Mouse (Mus musculus): ENCODE measurements around the gene Usp20. TPM values are rescaled to one million over a fixed set of nuclear protein-coding genes. Genes with fewer than 3 reads are reported as not detected.

The Usp20 gene
- total and polyA plus RNA-seq, 3 experiments = 3.4 to 13.8 (median 12.0) TPM

- H3K9me3 ChIP-seq (replicated peaks; ENCODE audit: low read length) = no peaks in the 10 kb centered on the region
- H3K4me1 ChIP-seq (ENCODE audit: control insufficient read depth in 1 of 2, insufficient read depth in 2 of 2) = peaks cover 3 to 19% of the 10 kb centered on the region in 2 experiments
- TF ChIP-seq HCFC1 (IDR thresholded peaks at IDR 0.05; ENCODE audit: low read depth, low read length) (no peak), CHD2 (IDR thresholded peaks at IDR 0.05; ENCODE audit: low read length) (no peak), PAX5 (IDR thresholded peaks at IDR 0.05; ENCODE audit: low read length) (no peak), RCOR1 (conservative IDR thresholded peaks at IDR 0.05; ENCODE audit: low read depth, low read length) (no peak), USF2 (conservative IDR thresholded peaks at IDR 0.05; ENCODE audit: low read depth, low read length) (no peak), ZC3H11A (IDR thresholded peaks at IDR 0.05; ENCODE audit: low read depth, low read length) (no peak), RAD21 (IDR thresholded peaks at IDR 0.05; ENCODE audit: low read depth, low read length) (no peak)
- H3K36me3 ChIP-seq (replicated peaks in 1 of 2; ENCODE audit: control insufficient read depth in 1 of 2, insufficient read depth in 1 of 2, low read length in 1 of 2) = peaks cover 46 to 66% of the 10 kb centered on the region in 2 experiments
- H3K27me3 ChIP-seq (replicated peaks) = no peaks in the 10 kb centered on the region
- dilution Hi-C loops (cut with MboI; ENCODE audit: extremely low pct_ligation_motif_present, extremely low pct_unique_long_range_greater_than_20kb, low sequenced_read_pairs) = no loop called here
- no peak overlapping the region for H3K9ac ChIP-seq (ENCODE audit: insufficient read depth, low read depth)
- no peak overlapping the region for H3K27ac ChIP-seq (ENCODE audit: insufficient read depth, low read depth)
- H3K4me2 ChIP-seq (ENCODE audit: insufficient read depth, low read depth, poor library complexity, severe bottlenecking) = no peak overlapping the region
- H3K79me2 ChIP-seq (replicated peaks; ENCODE audit: control insufficient read depth, extremely low read depth, insufficient read depth, poor library complexity, severe bottlenecking) = peaks cover 19% of the 10 kb centered on the region
- in situ Hi-C loops (cut with MboI; ENCODE audit: low pct_ligation_motif_present, low pct_unique_long_range_greater_than_20kb, low sequenced_read_pairs) = no loop called here
- no peak overlapping the region for H3K4me3 ChIP-seq (replicated peaks in 1 of 3; ENCODE audit: low read depth in 2 of 3, low read length in 2 of 3, poor library complexity in 1 of 3)
- no peak for DNase-seq (ENCODE audit: extremely low read depth)
Measured at GRCm38 (mm10) chr2:30965627-30966026, 16.5 kb upstream of the Usp20 start.

DNA sequence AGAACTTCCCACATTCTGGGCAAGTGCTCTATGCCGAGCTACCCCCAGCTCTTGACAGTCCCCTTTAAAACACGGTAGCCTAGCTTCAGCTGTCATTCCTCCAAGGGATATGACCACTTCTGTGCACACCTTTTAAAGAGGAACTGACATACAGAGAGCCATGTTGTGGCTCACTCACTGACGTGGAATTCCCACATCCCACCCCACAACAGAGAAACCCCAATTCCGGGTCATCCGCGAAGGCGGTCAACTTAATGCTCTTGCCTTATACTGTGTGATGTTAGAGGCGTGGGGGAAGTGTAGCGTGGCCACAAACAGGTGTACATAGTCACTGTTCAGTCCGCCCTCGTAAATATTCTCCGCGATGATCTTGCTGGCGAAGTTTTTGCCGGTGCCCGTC is 15.3 kb upstream of the Usp20 start:
- H3K79me2 ChIP-seq (replicated peaks; ENCODE audit: control insufficient read depth, extremely low read depth, insufficient read depth, poor library complexity, severe bottlenecking) = peaks cover 19% of the 10 kb centered on the region
- no peaks in the 10 kb centered on the region for H3K27me3 ChIP-seq (replicated peaks)
- peak overlapping the region; percentile 90 for H3K9ac ChIP-seq (ENCODE audit: insufficient read depth, low read depth)
- peak; percentile 21 for DNase-seq (ENCODE audit: extremely low read depth)
- peaks cover 34 to 61% of the 10 kb centered on the region in 2 experiments for H3K36me3 ChIP-seq (replicated peaks in 1 of 2; ENCODE audit: control insufficient read depth in 1 of 2, insufficient read depth in 1 of 2, low read length in 1 of 2)
- dilution Hi-C loops (cut with MboI; ENCODE audit: extremely low pct_ligation_motif_present, extremely low pct_unique_long_range_greater_than_20kb, low sequenced_read_pairs) = no loop called here
- H3K4me1 ChIP-seq (ENCODE audit: control insufficient read depth in 1 of 2, insufficient read depth in 2 of 2) = peaks cover 3 to 19% of the 10 kb centered on the region in 2 experiments
- peak overlapping the region; percentile 67 for H3K4me2 ChIP-seq (ENCODE audit: insufficient read depth, low read depth, poor library complexity, severe bottlenecking)
- in situ Hi-C loops (cut with MboI; ENCODE audit: low pct_ligation_motif_present, low pct_unique_long_range_greater_than_20kb, low sequenced_read_pairs) = no loop called here
- no peaks in the 10 kb centered on the region for H3K9me3 ChIP-seq (replicated peaks; ENCODE audit: low read length)
- TF ChIP-seq ZKSCAN1 (IDR thresholded peaks at IDR 0.05; ENCODE audit: borderline replicate concordance, low read depth, low read length) (no peak), CHD1 (IDR thresholded peaks at IDR 0.05; ENCODE audit: low read depth, low read length) (no peak), ZMIZ1 (IDR thresholded peaks at IDR 0.05; ENCODE audit: low read depth, low read length) (no peak), BHLHE40 (IDR thresholded peaks at IDR 0.05; ENCODE audit: low read depth, low read length) (0 out of 2 replicates have a peak, but pooled peaks have one; percentile 18), GABPA (IDR thresholded peaks at IDR 0.05; ENCODE audit: insufficient replicate concordance, low read depth, low read length) (no peak), NELFE (IDR thresholded peaks at IDR 0.05; ENCODE audit: low read depth, low read length) (no peak), KAT2A (IDR thresholded peaks at IDR 0.05; ENCODE audit: insufficient replicate concordance, low read length) (no peak), ETS1 (conservative IDR thresholded peaks at IDR 0.05; ENCODE audit: low read depth, low read length) (no peak), MAZ (IDR thresholded peaks at IDR 0.05; ENCODE audit: low read depth, low read length) (0 out of 2 replicates have a peak, but pooled peaks have one; percentile 35), E2F4 (IDR thresholded peaks at IDR 0.05; ENCODE audit: insufficient replicate concordance, low read depth, low read length) (no peak)
- H3K4me3 ChIP-seq (replicated peaks in 1 of 3; ENCODE audit: low read depth in 2 of 3, low read length in 2 of 3, poor library complexity in 1 of 3) = peak overlapping the region; percentile 87 to 99 (median 98)
- H3K27ac ChIP-seq (ENCODE audit: insufficient read depth, low read depth) = no peak overlapping the region

Data from CH12.LX (cell line).